In genomic region chr7:136588491-136588890, GRCm38 (mm10) we compare ENCODE assay signal across 20 mouse cellular contexts.
DNase-seq lines count a peak whose midpoint lies in the region; ATAC-seq and TF ChIP-seq lines count a peak whose summit lies in the region.
"Had no signal": no experiment of that assay in that cellular context is flagged by ENCODE, and none has a peak within 500 bp of the region (broad histone marks: within the 10 kb centered on the region; RNA-seq: fewer than 3 reads in every experiment).

No protein-coding gene starts in this region.

- DNase-seq in hindbrain, embryonic 10.5 days (ENCODE audit: low spot score) = peak; percentile 27
- DNase-seq in hindbrain, postnatal 0 days (ENCODE audit: low spot score) = no peak
- peak; percentile 28 for DNase-seq in forelimb bud, embryonic 11.5 days (ENCODE audit: low read depth, low spot score)
- no peak for DNase-seq in frontal cortex, postnatal 36 days (ENCODE audit: low spot score in 2 of 2)
- DNase-seq in spleen, postnatal 14 days (ENCODE audit: low spot score in 2 of 2) = no peak
- DNase-seq: adrenal gland, postnatal 14 days; cerebellum, adult 11-12 months; cerebellum, adult 9-10 months; gastrocnemius, adult 2 months; gastrocnemius, postnatal 25 days; heart, postnatal 10 days; heart, postnatal 4 days had no signal

- H3K4me2 ChIP-seq in hindbrain, postnatal 0 days (ENCODE audit: low read depth, low read length) = no peak overlapping the region
- H3K4me2 ChIP-seq in hindbrain, embryonic 12.5 days (replicated peaks) = no peak overlapping the region
- no peak overlapping the region for H3K4me2 ChIP-seq in hindbrain, embryonic 16.5 days (ENCODE audit: low read length)
- H3K4me2 ChIP-seq: embryonic facial prominence, embryonic 12.5 days; forebrain, embryonic 15.5 days had no signal

- no peaks in the 10 kb centered on the region for H3K36me3 ChIP-seq in hindbrain, embryonic 10.5 days
- H3K36me3 ChIP-seq in hindbrain, postnatal 0 days (ENCODE audit: insufficient read depth, low read length) = no peaks in the 10 kb centered on the region
- no peaks in the 10 kb centered on the region for H3K36me3 ChIP-seq in hindbrain, embryonic 12.5 days
- no peaks in the 10 kb centered on the region for H3K36me3 ChIP-seq in hindbrain, embryonic 16.5 days (ENCODE audit: control insufficient read depth, insufficient read depth, low read length)
- H3K36me3 ChIP-seq: embryonic facial prominence, embryonic 12.5 days; forebrain, embryonic 15.5 days had no signal

- H3K27ac ChIP-seq in hindbrain, embryonic 10.5 days = 0 out of 2 replicates have a peak overlapping the region, but pooled peaks have one; percentile 18
- no peak overlapping the region for H3K27ac ChIP-seq in hindbrain, postnatal 0 days
- peak overlapping the region; percentile 74 for H3K27ac ChIP-seq in hindbrain, embryonic 12.5 days
- no peak overlapping the region for H3K27ac ChIP-seq in hindbrain, embryonic 16.5 days (ENCODE audit: low read depth, low read length)
- H3K27ac ChIP-seq: embryonic facial prominence, embryonic 12.5 days; forebrain, embryonic 15.5 days; gastrocnemius, adult 2 months had no signal

- no peak for ATAC-seq in hindbrain, postnatal 0 days
- ATAC-seq in hindbrain, embryonic 12.5 days (ENCODE audit: low FRiP score) = peak; percentile 68; the same call in 1 of the 2 replicates
- ATAC-seq in hindbrain, embryonic 16.5 days = 0 out of 2 replicates have a peak, but pooled peaks have one; percentile 27
- ATAC-seq: activated CD4-positive, CD25-positive, alpha-beta regulatory T cell, adult 4 months; forebrain, embryonic 15.5 days; inflammation-experienced regulatory T-cells, adult 6 months; intestine, postnatal 0 days; Patski had no signal

- no peak overlapping the region for H3K9ac ChIP-seq in hindbrain, postnatal 0 days (replicated peaks; ENCODE audit: low read length)
- H3K9ac ChIP-seq in hindbrain, embryonic 12.5 days = no peak overlapping the region
- H3K9ac ChIP-seq in hindbrain, embryonic 16.5 days (ENCODE audit: low read depth, low read length) = no peak overlapping the region
- H3K9ac ChIP-seq: embryonic facial prominence, embryonic 12.5 days; forebrain, embryonic 15.5 days had no signal

- TF ChIP-seq CTCF in hindbrain, postnatal 0 days (IDR thresholded peaks at IDR 0.05; ENCODE audit: low read depth) = no peak

- H3K27me3 ChIP-seq in hindbrain, embryonic 10.5 days (ENCODE audit: insufficient read depth, poor library complexity, severe bottlenecking) = peaks cover 22% of the 10 kb centered on the region
- H3K27me3 ChIP-seq in hindbrain, postnatal 0 days (ENCODE audit: insufficient read depth, low read length) = no peaks in the 10 kb centered on the region
- 0 out of 2 replicates have a peak, but pooled peaks cover 3% of the 10 kb centered on the region for H3K27me3 ChIP-seq in hindbrain, embryonic 12.5 days
- H3K27me3 ChIP-seq in hindbrain, embryonic 16.5 days (replicated peaks; ENCODE audit: control insufficient read depth, insufficient read depth, low read length) = no peaks in the 10 kb centered on the region
- H3K27me3 ChIP-seq: Patski had no signal

- WGBS in hindbrain, embryonic 10.5 days = 70% methylated on average over 6 of the region's 6 CpGs
- WGBS in hindbrain, postnatal 0 days = 60% methylated on average over 6 of the region's 6 CpGs
- WGBS in hindbrain, embryonic 12.5 days = 46% methylated on average over 6 of the region's 6 CpGs
- 58% methylated on average over 6 of the region's 6 CpGs for WGBS in hindbrain, embryonic 16.5 days

- peaks cover 14% of the 10 kb centered on the region for H3K4me1 ChIP-seq in hindbrain, embryonic 10.5 days (replicated peaks)
- H3K4me1 ChIP-seq in hindbrain, postnatal 0 days (ENCODE audit: insufficient read depth, low read length) = 0 out of 2 replicates have a peak, but pooled peaks cover 3% of the 10 kb centered on the region
- H3K4me1 ChIP-seq in hindbrain, embryonic 12.5 days = peaks cover 21% of the 10 kb centered on the region
- H3K4me1 ChIP-seq in hindbrain, embryonic 16.5 days (ENCODE audit: control insufficient read depth, insufficient read depth, low read depth, low read length) = peaks cover 6% of the 10 kb centered on the region; the same call in 1 of the 2 replicates
- H3K4me1 ChIP-seq: forebrain, embryonic 15.5 days had no signal

- peaks cover 3% of the 10 kb centered on the region; the same call in 1 of the 2 replicates for H3K9me3 ChIP-seq in hindbrain, embryonic 10.5 days
- H3K9me3 ChIP-seq in hindbrain, postnatal 0 days (ENCODE audit: low read length) = no peaks in the 10 kb centered on the region
- no peaks in the 10 kb centered on the region for H3K9me3 ChIP-seq in hindbrain, embryonic 12.5 days (replicated peaks)
- H3K9me3 ChIP-seq in hindbrain, embryonic 16.5 days (ENCODE audit: control insufficient read depth, low read length) = no peaks in the 10 kb centered on the region
- H3K9me3 ChIP-seq: embryonic facial prominence, embryonic 12.5 days; forebrain, embryonic 15.5 days had no signal

- H3K4me3 ChIP-seq in hindbrain, embryonic 10.5 days = no peak overlapping the region
- no peak overlapping the region for H3K4me3 ChIP-seq in hindbrain, postnatal 0 days (ENCODE audit: low read length)
- H3K4me3 ChIP-seq in hindbrain, embryonic 12.5 days = no peak overlapping the region
- H3K4me3 ChIP-seq in hindbrain, embryonic 16.5 days (ENCODE audit: low read length) = no peak overlapping the region
- H3K4me3 ChIP-seq: embryonic facial prominence, embryonic 12.5 days; forebrain, embryonic 15.5 days; gastrocnemius, adult 2 months had no signal

Comparison
In these comparisons a context has a peak if more than half of its experiments do, and no peak if none do; other contexts are left out.
1. DNase-seq: peak in hindbrain, embryonic 10.5 days (single experiment) and forelimb bud, embryonic 11.5 days (single experiment); none in hindbrain, postnatal 0 days (single experiment), frontal cortex, postnatal 36 days (0 of 2) and spleen, postnatal 14 days (0 of 2).
2. H3K27ac ChIP-seq: peak in hindbrain, embryonic 10.5 days (single experiment) and hindbrain, embryonic 12.5 days (single experiment); none in hindbrain, postnatal 0 days (single experiment) and hindbrain, embryonic 16.5 days (single experiment).